Mouse (Mus musculus): ENCODE measurements around the gene Snca.
"Not testable (repeated sequence)": the region's sequence is repeated elsewhere in the genome, so short reads cannot be mapped to it uniquely, and the experiment has no call there.

Snca gene

GRCm38 (mm10) chr6:60717566-60717965 is 112.1 kb downstream of the Snca start:
- peak; percentile 16 to 50 for DNase-seq (ENCODE audit: low spot score in 2 of 2)

GRCm38 (mm10) chr6:60709997-60710471 is 119.6 kb downstream of the Snca start:
- no peak for DNase-seq (ENCODE audit: low spot score in 2 of 2)

- no peak for DNase-seq (ENCODE audit: low spot score in 2 of 2)
Measured at GRCm38 (mm10) chr6:60698072-60698471, 131.6 kb downstream of the Snca start.

- DNase-seq (ENCODE audit: low spot score in 2 of 2), result not testable (repeated sequence)
Measured at GRCm38 (mm10) chr6:60687048-60687447, 142.6 kb downstream of the Snca start.

GRCm38 (mm10) chr6:60682233-60682632 is 147.4 kb downstream of the Snca start:
- no peak for DNase-seq (ENCODE audit: low spot score in 2 of 2)

Data from right cerebral cortex, postnatal 36 days (tissue).